Comparison of ENCODE assay signal across 10 mouse cellular contexts in the genomic region with DNA sequence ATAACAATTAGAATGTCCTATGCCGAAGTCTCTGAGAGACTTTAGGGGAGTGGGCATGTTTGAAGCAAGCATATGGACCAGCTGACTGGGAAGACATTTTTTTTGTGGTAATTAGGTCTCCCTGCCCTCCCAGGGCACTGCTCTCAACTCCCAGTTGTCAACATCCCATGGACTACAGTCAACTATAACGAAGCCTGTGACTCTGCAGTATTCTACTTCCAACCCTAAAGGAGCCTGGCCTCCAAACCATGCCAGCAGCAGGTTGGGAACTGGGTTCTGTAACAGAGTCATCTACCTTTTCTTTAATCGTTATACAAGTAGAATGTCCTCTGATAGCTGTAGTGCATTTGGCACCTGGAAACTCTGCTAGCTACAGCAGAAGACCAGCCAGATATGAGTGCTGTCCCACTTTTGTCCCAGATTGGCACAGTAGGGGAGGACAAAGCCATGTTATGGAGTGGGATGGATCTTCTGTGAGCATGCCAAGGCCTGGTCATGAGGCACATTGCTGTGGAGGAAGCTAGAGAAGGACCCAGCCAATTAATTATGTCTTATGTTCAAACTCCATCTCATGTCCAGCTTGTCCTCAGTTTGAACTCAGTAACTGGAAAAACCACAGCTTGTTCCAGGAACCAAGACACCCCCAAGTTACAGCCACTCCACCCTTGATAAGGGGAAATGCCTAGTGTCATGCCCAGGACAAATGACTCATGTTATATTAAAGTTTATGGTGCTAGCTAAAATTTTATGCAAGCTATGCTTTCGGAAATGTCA.
DNase-seq lines count a peak whose midpoint lies in the region; ATAC-seq lines count a peak whose summit lies in the region.
"Had no signal": no experiment of that assay in that cellular context is flagged by ENCODE, and none has a peak within 500 bp of the region (broad histone marks: within the 10 kb centered on the region; RNA-seq: fewer than 3 reads in every experiment).

No protein-coding gene starts in this region.

- H3K27ac ChIP-seq in liver, embryonic 13.5 days: no peak overlapping the region
- no peak overlapping the region for H3K27ac ChIP-seq in kidney, embryonic 15.5 days
- H3K27ac ChIP-seq: forebrain, embryonic 13.5 days; hindbrain, embryonic 10.5 days had no signal

- no peaks in the 10 kb centered on the region for H3K27me3 ChIP-seq in liver, embryonic 13.5 days
- H3K27me3 ChIP-seq in kidney, embryonic 15.5 days: no peaks in the 10 kb centered on the region
- H3K27me3 ChIP-seq: forebrain, embryonic 13.5 days had no signal

- 54% methylated on average over 4 of the region's 4 CpGs for WGBS in liver, embryonic 13.5 days (ENCODE audit: insufficient replicate concordance)
- 88% methylated on average over 4 of the region's 4 CpGs for WGBS in kidney, embryonic 15.5 days

- H3K4me1 ChIP-seq in liver, embryonic 13.5 days (replicated peaks): peaks cover 14% of the 10 kb centered on the region
- no peaks in the 10 kb centered on the region for H3K4me1 ChIP-seq in kidney, embryonic 15.5 days
- H3K4me1 ChIP-seq: forebrain, embryonic 13.5 days; hindbrain, embryonic 10.5 days had no signal

- no peaks in the 10 kb centered on the region for H3K9me3 ChIP-seq in liver, embryonic 13.5 days (replicated peaks)
- no peaks in the 10 kb centered on the region for H3K9me3 ChIP-seq in kidney, embryonic 15.5 days (replicated peaks)
- H3K9me3 ChIP-seq: forebrain, embryonic 13.5 days; hindbrain, embryonic 10.5 days had no signal

- no peaks in the 10 kb centered on the region for H3K36me3 ChIP-seq in liver, embryonic 13.5 days
- H3K36me3 ChIP-seq in kidney, embryonic 15.5 days: no peaks in the 10 kb centered on the region
- H3K36me3 ChIP-seq: hindbrain, embryonic 10.5 days had no signal

- DNase-seq in cerebellum, adult 11 months: peak; percentile 16
- no peak for DNase-seq in cerebellum, postnatal 10 days
- peak; percentile 36 for DNase-seq in 3T3-L1 (ENCODE audit: low read depth, low spot score)
- DNase-seq in c-Kit-positive CD71-positive TER-119-negative erythroid progenitor cells, embryonic 14.5 days (ENCODE audit: low read depth): peak; percentile 46
- DNase-seq in liver, embryonic 13.5 days: peak; percentile 6
- no peak for DNase-seq in embryo, embryonic 9.5 days (ENCODE audit: extremely low spot score)
- no peak for DNase-seq in T-cell, adult 2 months (ENCODE audit: low spot score)

- no peak overlapping the region for H3K4me3 ChIP-seq in liver, embryonic 13.5 days (replicated peaks)
- H3K4me3 ChIP-seq in kidney, embryonic 15.5 days (replicated peaks): no peak overlapping the region
- H3K4me3 ChIP-seq: forebrain, embryonic 13.5 days; hindbrain, embryonic 10.5 days had no signal

- H3K4me2 ChIP-seq in liver, embryonic 13.5 days: no peak overlapping the region
- H3K4me2 ChIP-seq in kidney, embryonic 15.5 days: no peak overlapping the region
- H3K4me2 ChIP-seq: forebrain, embryonic 13.5 days had no signal

- no peak overlapping the region for H3K9ac ChIP-seq in liver, embryonic 13.5 days
- no peak overlapping the region for H3K9ac ChIP-seq in kidney, embryonic 15.5 days
- H3K9ac ChIP-seq: forebrain, embryonic 13.5 days had no signal

- ATAC-seq in liver, embryonic 13.5 days (ENCODE audit: low read depth): peak; percentile 68
- ATAC-seq in kidney, embryonic 15.5 days (replicated peaks; ENCODE audit: low FRiP score): no peak
- ATAC-seq: forebrain, embryonic 13.5 days had no signal

Comparison
In these comparisons a context has a peak if more than half of its experiments do, and no peak if none do; other contexts are left out.
1. DNase-seq: peak in cerebellum, adult 11 months (single experiment), 3T3-L1 (single experiment), c-Kit-positive CD71-positive TER-119-negative erythroid progenitor cells, embryonic 14.5 days (single experiment) and liver, embryonic 13.5 days (single experiment); none in cerebellum, postnatal 10 days (0 of 2), embryo, embryonic 9.5 days (single experiment) and T-cell, adult 2 months (single experiment).